Mouse (Mus musculus): ENCODE measurements around the gene Ncf1. TPM values are rescaled to one million over a fixed set of nuclear protein-coding genes. Genes with fewer than 3 reads are reported as not detected.
A peak's percentile ranks its signal among the peaks of the same experiment; 100 is the strongest.

Ncf1 gene
- polyA plus RNA-seq, 1 experiment, result 18.9 TPM

GRCm38 (mm10) chr5:134221278-134221677, 8.1 kb downstream of the Ncf1 start:
- no peak overlapping the region for H3K27ac ChIP-seq (ENCODE audit: insufficient read depth, low read depth, low read length)
- 0 out of 2 replicates have a peak, but pooled peaks cover 4% of the 10 kb centered on the region for H3K27me3 ChIP-seq (ENCODE audit: control insufficient read depth, insufficient read depth, low read length)
- H3K4me3 ChIP-seq (ENCODE audit: low read depth, low read length), result no peak overlapping the region
- H3K36me3 ChIP-seq (ENCODE audit: control insufficient read depth, insufficient read depth, low read length), result no peaks in the 10 kb centered on the region
- H3K4me1 ChIP-seq (ENCODE audit: control insufficient read depth, insufficient read depth, insufficient read length, low read length), result no peaks in the 10 kb centered on the region; the same call in 1 of the 2 replicates
- WGBS, result 48% methylated on average over 4 of the region's 4 CpGs
- TF ChIP-seq POLR2A (IDR thresholded peaks at IDR 0.05; ENCODE audit: low read depth, low read length), result no peak
- TF ChIP-seq CTCF (IDR thresholded peaks at IDR 0.05; ENCODE audit: extremely low read depth, insufficient read length, insufficient replicate concordance, low read depth, low read length), result no peak

- TF ChIP-seq POLR2A (IDR thresholded peaks at IDR 0.05; ENCODE audit: low read depth, low read length) (no peak), CTCF (IDR thresholded peaks at IDR 0.05; ENCODE audit: extremely low read depth, insufficient read length, insufficient replicate concordance, low read depth, low read length) (no peak)
- 89% methylated on average over 7 of the region's 7 CpGs for WGBS
- Histone ChIP-seq H3K36me3 (ENCODE audit: control insufficient read depth, insufficient read depth, low read length) (no peaks in the 10 kb centered on the region), H3K4me1 (ENCODE audit: control insufficient read depth, insufficient read depth, insufficient read length, low read length) (peaks cover 3% of the 10 kb centered on the region; the same call in 1 of the 2 replicates), H3K27ac (ENCODE audit: insufficient read depth, low read depth, low read length) (no peak overlapping the region), H3K4me3 (ENCODE audit: low read depth, low read length) (no peak overlapping the region), H3K27me3 (ENCODE audit: control insufficient read depth, insufficient read depth, low read length) (0 out of 2 replicates have a peak, but pooled peaks cover 4% of the 10 kb centered on the region)
Measured at GRCm38 (mm10) chr5:134217900-134218299, 11.5 kb downstream of the Ncf1 start.

- Histone ChIP-seq H3K4me3 (ENCODE audit: low read depth, low read length) (no peak overlapping the region), H3K27ac (ENCODE audit: insufficient read depth, low read depth, low read length) (no peak overlapping the region), H3K36me3 (ENCODE audit: control insufficient read depth, insufficient read depth, low read length) (no peaks in the 10 kb centered on the region), H3K27me3 (ENCODE audit: control insufficient read depth, insufficient read depth, low read length) (no peaks in the 10 kb centered on the region), H3K4me1 (ENCODE audit: control insufficient read depth, insufficient read depth, insufficient read length, low read length) (0 out of 2 replicates have a peak, but pooled peaks cover 3% of the 10 kb centered on the region)
- TF ChIP-seq POLR2A (IDR thresholded peaks at IDR 0.05; ENCODE audit: low read depth, low read length), result no peak
- TF ChIP-seq CTCF (IDR thresholded peaks at IDR 0.05; ENCODE audit: extremely low read depth, insufficient read length, insufficient replicate concordance, low read depth, low read length), result no peak
- 62% methylated on average over 12 of the region's 12 CpGs for whole genome bisulfite sequencing
Measured at GRCm38 (mm10) chr5:134214021-134214806, 15.2 kb downstream of the Ncf1 start.

GRCm38 (mm10) chr5:134209931-134210554, 19.4 kb downstream of the Ncf1 start:
- 39% methylated on average over 11 of the region's 11 CpGs for WGBS
- Histone ChIP-seq H3K4me3 (ENCODE audit: low read depth, low read length) (no peak overlapping the region), H3K36me3 (ENCODE audit: control insufficient read depth, insufficient read depth, low read length) (no peaks in the 10 kb centered on the region), H3K27me3 (ENCODE audit: control insufficient read depth, insufficient read depth, low read length) (no peaks in the 10 kb centered on the region), H3K4me1 (ENCODE audit: control insufficient read depth, insufficient read depth, insufficient read length, low read length) (0 out of 2 replicates have a peak, but pooled peaks cover 3% of the 10 kb centered on the region), H3K27ac (ENCODE audit: insufficient read depth, low read depth, low read length) (no peak overlapping the region)
- TF ChIP-seq POLR2A (IDR thresholded peaks at IDR 0.05; ENCODE audit: low read depth, low read length) (no peak), CTCF (IDR thresholded peaks at IDR 0.05; ENCODE audit: extremely low read depth, insufficient read length, insufficient replicate concordance, low read depth, low read length) (0 out of 2 replicates have a peak, but pooled peaks have one; percentile 2)

- H3K4me1 ChIP-seq (ENCODE audit: control insufficient read depth, insufficient read depth, insufficient read length, low read length), result no peaks in the 10 kb centered on the region
- no peak overlapping the region for H3K4me3 ChIP-seq (ENCODE audit: low read depth, low read length)
- no peaks in the 10 kb centered on the region for H3K27me3 ChIP-seq (ENCODE audit: control insufficient read depth, insufficient read depth, low read length)
- 79% methylated on average over 10 of the region's 10 CpGs for WGBS
- TF ChIP-seq POLR2A (IDR thresholded peaks at IDR 0.05; ENCODE audit: low read depth, low read length) (no peak), CTCF (IDR thresholded peaks at IDR 0.05; ENCODE audit: extremely low read depth, insufficient read length, insufficient replicate concordance, low read depth, low read length) (no peak)
- no peak overlapping the region for H3K27ac ChIP-seq (ENCODE audit: insufficient read depth, low read depth, low read length)
- no peaks in the 10 kb centered on the region for H3K36me3 ChIP-seq (ENCODE audit: control insufficient read depth, insufficient read depth, low read length)
Measured at GRCm38 (mm10) chr5:134206721-134207120, 22.7 kb downstream of the Ncf1 start.

GRCm38 (mm10) chr5:134193664-134194063, 35.8 kb downstream of the Ncf1 start:
- TF ChIP-seq POLR2A (IDR thresholded peaks at IDR 0.05; ENCODE audit: low read depth, low read length) (no peak), CTCF (IDR thresholded peaks at IDR 0.05; ENCODE audit: extremely low read depth, insufficient read length, insufficient replicate concordance, low read depth, low read length) (no peak)
- WGBS, result 86% methylated on average over 8 of the region's 8 CpGs
- Histone ChIP-seq H3K4me1 (ENCODE audit: control insufficient read depth, insufficient read depth, insufficient read length, low read length) (no peaks in the 10 kb centered on the region), H3K36me3 (ENCODE audit: control insufficient read depth, insufficient read depth, low read length) (peaks cover 5% of the 10 kb centered on the region; the same call in 1 of the 2 replicates), H3K27me3 (ENCODE audit: control insufficient read depth, insufficient read depth, low read length) (no peaks in the 10 kb centered on the region), H3K27ac (ENCODE audit: insufficient read depth, low read depth, low read length) (no peak overlapping the region), H3K4me3 (ENCODE audit: low read depth, low read length) (no peak overlapping the region)

- Histone ChIP-seq H3K4me1 (ENCODE audit: control insufficient read depth, insufficient read depth, insufficient read length, low read length) (no peaks in the 10 kb centered on the region; the same call in 1 of the 2 replicates), H3K27ac (ENCODE audit: insufficient read depth, low read depth, low read length) (no peak overlapping the region), H3K27me3 (ENCODE audit: control insufficient read depth, insufficient read depth, low read length) (no peaks in the 10 kb centered on the region), H3K36me3 (ENCODE audit: control insufficient read depth, insufficient read depth, low read length) (0 out of 2 replicates have a peak, but pooled peaks cover 2% of the 10 kb centered on the region), H3K4me3 (ENCODE audit: low read depth, low read length) (no peak overlapping the region)
- TF ChIP-seq CTCF (IDR thresholded peaks at IDR 0.05; ENCODE audit: extremely low read depth, insufficient read length, insufficient replicate concordance, low read depth, low read length) (no peak), POLR2A (IDR thresholded peaks at IDR 0.05; ENCODE audit: low read depth, low read length) (no peak)
- 82% methylated on average over 7 of the region's 7 CpGs for WGBS
Measured at GRCm38 (mm10) chr5:134188571-134188970, 40.9 kb downstream of the Ncf1 start.

Data from small intestine, adult 2 months (tissue).